Mouse (Mus musculus) embryo, embryonic 9.5 days (tissue): ENCODE results near the gene Katna1.
"Not testable (repeated sequence)": the region's sequence is repeated elsewhere in the genome, so short reads cannot be mapped to it uniquely, and the experiment has no call there.

Source experiments
- DNase-seq: peaks from one replicate; pipeline ENCODE4 v3.0.0-alpha.2; 2017; ENCODE audit errors: extremely low spot score

Gene Katna1

DNA sequence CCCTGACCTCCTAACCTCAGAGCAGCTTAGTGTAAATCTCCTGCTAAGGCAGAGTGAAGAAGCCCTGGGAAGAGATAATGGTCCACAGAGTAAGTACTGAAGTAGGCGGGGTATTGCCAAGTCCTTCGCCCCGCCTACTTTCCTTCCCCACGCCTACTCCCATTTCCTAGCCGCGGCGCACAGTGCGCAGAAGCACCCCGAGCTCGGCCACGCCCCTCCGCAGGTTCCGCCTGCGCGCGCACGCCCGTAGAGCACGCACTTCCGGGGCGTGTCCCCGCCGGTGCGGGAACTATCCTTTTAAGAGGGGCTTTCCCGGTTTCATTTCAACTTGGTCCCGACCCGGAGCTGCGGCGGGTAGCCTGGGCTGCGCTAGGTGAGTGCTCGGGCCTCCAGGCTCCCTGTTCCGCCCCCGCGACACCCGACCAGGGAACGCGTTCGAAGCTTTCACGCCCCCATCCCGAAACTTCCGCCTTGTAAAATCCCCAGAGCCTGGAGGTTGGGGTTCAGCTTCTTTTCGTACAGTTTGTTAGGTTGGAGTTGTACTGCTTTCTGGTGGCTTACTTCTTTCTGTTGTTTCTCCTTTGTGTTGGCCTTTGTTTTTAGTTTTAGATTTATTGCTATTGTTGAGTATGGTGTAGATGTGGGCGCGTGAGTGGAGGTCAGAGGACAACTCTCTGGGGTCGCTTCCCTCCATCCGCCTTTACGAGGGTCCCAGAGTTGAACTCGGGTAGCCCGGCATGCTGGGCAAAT, at the start of gene Katna1:
TSS of gene Katna1 (plus strand) at position 250 of the 750 bp plus-strand sequence.
- DNase-seq = peak; percentile 95

DNA sequence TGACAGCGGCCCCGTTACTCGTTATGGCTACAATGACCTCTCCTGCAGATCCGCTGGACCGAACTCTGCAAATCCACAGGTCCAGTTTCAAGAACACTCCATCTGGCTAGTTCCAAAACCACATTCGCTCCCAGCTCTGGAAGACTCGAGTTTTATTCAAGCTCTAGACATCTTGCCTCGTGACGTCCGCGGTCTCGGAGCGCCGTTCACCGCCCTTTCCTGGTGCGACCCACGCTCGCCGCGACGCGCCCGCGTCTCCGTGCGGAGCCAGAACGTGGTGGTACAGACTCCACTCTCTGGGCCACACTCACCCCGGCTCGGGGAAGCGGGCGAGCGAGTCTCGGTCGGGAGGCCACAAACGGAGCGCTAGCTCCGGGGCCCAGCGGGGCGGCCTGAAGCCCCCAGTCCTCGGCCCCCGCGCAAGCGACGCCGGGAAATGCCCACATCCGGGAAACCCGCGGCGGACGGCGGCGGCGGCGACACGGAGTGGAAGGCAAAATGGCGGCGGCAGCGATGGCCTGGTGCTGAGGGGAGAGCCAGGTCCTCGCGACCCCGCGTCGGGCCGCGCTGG, 45.0 kb upstream of the Katna1 start, which contains the start of the genes Pcmt1 and Lats1:
TSS of gene Pcmt1 (minus strand) at position 406 of the 571 bp plus-strand sequence.
TSS of gene Lats1 (plus strand) at position 484 of the 571 bp plus-strand sequence.
- DNase-seq = peak; percentile 90

DNA sequence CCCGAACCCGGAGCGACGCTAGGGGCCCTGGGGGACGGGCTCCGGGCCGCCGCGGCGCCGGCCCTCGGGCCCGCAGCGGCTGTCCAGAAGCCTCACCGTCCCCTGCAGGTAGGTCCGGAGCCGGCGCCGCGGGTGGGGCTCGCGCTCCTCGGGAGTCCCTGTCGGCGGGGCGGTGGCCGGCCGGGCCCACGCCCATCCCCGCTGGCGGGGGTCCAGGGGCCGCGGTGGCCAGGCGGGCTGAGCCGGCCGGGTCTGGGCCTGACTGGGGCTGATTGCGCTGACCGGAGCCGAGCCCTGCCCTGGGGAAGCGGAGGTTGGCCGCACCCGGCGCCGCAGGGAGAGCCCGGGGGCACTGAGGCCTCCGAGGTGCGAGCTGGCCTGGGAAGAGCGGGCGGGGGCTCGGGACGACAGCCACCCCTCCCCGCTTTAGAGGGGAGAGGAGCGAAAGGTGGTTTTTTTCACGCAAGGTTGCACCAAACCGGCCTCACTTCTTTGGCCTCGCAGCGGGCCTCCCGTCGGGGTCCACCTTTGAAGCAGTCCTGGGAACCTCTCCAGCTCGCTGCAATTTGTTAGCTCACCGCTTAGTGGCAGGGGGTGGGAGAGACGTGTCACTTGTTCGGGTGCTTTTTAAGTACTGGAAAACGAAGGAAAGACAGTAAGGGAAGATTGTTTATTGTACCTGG, 44.3 kb upstream of the Katna1 start:
- peak; percentile 85 for DNase-seq

DNA sequence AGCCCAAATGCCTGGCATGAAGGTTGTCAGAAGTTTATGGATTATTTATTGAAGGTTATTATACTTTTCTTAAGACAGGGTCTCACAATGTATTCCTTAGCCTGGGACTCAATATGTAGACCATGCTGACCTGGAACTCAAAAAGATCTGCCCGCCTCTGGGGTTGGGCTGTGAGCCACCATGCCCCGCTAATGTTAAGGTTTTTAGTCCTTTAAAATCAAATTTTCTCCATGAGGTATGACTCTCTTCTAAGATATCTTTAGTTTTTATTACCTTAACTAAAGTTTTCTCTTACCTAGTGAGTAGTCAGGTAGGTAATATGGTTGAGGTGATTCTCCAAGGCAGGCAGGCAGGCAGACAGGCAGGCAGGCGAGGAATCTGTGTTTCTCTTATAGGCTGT, 43.6 kb upstream of the Katna1 start:
- DNase-seq = no peak

- DNase-seq = no peak
Observed at GRCm38 (mm10) chr10:7686902-7687301, 38.9 kb upstream of the Katna1 start.

DNA sequence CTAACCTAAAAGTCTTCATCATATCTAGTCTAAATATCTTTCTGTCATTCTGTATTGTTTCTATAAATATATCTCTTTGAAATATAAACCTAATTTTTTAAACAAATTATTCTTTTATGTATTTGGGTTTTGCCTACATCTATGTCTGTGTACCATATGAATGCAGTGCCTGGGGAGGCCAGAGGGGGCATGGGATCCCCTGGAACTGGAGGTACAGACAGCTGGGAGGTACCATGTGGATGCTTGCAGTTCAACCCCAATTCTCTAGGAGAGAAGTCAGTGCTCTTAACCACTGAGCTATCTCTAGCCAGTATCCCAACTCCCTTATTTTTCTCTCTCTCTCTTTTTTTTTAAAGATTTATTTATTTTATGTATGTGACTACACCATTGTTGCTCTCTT, 30.5 kb upstream of the Katna1 start:
- DNase-seq = no peak

- DNase-seq = no peak
Observed at GRCm38 (mm10) chr10:7700120-7700519, 25.7 kb upstream of the Katna1 start.

GRCm38 (mm10) chr10:7702586-7702985, 23.2 kb upstream of the Katna1 start:
- DNase-seq = no peak

- DNase-seq = no peak
Observed at GRCm38 (mm10) chr10:7710121-7710520, 15.7 kb upstream of the Katna1 start.

DNA sequence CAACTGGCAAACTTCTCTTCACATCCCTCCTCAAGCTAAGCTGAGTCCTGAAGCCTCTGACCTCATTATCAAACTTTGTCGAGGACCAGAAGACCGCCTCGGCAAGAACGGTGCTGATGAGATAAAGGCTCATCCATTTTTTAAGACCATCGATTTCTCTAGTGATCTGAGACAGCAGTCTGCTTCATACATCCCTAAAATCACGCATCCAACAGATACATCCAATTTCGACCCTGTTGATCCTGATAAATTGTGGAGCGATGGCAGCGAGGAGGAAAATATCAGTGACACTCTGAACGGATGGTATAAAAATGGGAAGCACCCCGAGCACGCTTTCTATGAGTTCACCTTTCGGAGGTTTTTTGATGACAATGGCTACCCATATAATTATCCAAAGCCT, 13.3 kb upstream of the Katna1 start:
- no peak for DNase-seq

GRCm38 (mm10) chr10:7715056-7715455, 10.7 kb upstream of the Katna1 start:
- no peak for DNase-seq

DNA sequence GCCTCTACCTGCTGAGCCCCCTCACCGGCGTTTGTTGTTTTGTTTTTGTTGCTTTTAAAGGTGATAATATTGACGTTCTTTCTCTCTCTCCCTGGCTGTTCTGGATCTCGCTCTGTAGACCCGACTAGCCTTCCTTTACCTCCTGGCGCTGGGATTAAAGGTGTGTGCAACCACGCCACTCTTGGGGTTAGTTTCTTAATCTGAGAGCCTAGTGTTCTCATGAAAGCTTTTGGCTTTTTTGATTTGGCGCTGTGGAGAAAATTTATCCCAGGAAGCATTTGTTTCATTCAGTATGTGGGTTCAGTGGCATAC, 657 bp downstream of the Katna1 start:
- DNase-seq = no peak

DNA sequence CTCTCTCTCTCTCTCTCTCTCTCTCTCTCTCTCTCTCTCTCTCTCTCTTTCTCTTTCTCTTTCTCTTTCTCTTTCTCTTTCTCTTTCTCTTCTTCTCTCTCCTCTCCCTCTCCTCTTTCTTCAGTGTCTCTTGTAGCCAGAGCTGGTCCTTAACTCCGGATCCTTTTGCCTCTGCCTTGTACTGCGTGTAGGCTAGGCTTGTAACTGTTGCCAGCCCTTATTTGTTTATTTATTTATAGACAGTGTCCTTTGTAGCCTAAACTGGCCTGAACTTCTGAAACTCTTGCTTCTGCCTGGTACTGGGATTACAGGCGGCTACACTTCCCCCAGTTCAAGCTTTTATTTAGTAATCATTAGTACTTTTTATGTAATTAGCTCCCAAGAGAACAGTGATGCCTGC, 1.2 kb downstream of the Katna1 start:
- DNase-seq = no peak

GRCm38 (mm10) chr10:7731582-7731981, 5.8 kb downstream of the Katna1 start:
- DNase-seq = no peak

- DNase-seq = no peak
Observed at GRCm38 (mm10) chr10:7737122-7737521, 11.3 kb downstream of the Katna1 start.

GRCm38 (mm10) chr10:7737914-7738313, 12.1 kb downstream of the Katna1 start:
- DNase-seq = no peak

DNA sequence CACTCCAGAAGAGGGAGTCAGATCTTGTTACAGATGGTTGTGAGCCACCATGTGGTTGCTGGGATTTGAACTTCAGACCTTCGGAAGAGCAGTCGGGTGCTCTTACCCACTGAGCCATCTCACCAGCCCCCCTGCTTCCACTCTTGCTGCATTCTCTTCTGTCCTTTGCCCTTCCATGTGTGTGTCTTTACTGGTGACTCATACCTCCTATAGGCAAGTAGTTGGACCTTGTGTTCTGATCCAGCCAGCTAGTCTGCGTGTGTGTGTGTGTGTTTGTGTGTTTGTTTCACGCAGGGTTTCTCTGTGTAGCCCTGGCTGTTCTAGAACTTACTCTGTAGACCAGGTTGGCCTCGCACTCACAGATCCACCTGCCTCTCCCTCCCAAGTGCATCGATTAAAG, 19.7 kb downstream of the Katna1 start:
- not testable (repeated sequence) for DNase-seq

GRCm38 (mm10) chr10:7748752-7749151, 23.0 kb downstream of the Katna1 start:
- DNase-seq = no peak

- DNase-seq = no peak
Observed at GRCm38 (mm10) chr10:7757544-7757943, 31.7 kb downstream of the Katna1 start.

DNA sequence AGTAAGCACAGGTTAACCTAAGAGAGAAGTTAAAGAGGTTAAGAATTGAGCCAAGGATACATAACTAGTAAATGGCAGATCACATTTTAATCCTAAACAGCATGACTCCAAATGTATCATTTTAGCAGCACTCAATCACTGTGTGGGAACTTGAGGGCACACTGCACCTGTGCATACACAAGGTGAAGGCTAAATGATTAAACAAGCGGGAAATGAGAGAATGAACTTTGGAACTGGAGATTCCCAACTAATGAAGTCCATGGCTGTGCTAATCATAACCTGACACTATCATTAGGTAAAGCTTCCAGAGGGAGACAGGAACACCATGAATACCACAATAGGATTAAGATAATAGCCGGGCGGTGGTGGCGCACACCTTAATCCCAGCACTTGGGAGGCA, 46.5 kb downstream of the Katna1 start:
- DNase-seq = no peak

GRCm38 (mm10) chr10:7772769-7773168, 47.0 kb downstream of the Katna1 start:
- DNase-seq = no peak

DNA sequence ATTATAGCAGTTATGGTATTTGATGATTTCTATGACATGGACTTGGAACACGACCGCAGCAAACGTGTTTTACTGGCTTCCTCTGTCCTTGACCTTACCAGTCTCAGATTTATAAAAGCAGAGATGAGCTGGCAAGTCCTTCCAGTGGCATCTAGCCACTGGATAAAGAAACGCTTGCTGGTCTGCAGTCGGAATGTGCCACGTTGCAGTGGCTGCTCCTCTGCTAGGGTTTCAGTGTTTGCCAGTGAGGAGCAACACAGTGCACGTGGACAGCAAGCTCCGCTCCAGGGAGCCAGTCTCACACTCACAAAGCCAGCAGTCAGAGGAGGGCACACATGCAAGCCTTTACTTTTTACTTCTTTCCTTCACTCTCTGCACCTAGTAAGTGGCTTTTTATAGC, 49.6 kb downstream of the Katna1 start:
- DNase-seq = no peak

GRCm38 (mm10) chr10:7778361-7778760, 52.6 kb downstream of the Katna1 start:
- DNase-seq = no peak
